9 mouse cellular contexts compared by ENCODE assay signal in the genomic region with DNA sequence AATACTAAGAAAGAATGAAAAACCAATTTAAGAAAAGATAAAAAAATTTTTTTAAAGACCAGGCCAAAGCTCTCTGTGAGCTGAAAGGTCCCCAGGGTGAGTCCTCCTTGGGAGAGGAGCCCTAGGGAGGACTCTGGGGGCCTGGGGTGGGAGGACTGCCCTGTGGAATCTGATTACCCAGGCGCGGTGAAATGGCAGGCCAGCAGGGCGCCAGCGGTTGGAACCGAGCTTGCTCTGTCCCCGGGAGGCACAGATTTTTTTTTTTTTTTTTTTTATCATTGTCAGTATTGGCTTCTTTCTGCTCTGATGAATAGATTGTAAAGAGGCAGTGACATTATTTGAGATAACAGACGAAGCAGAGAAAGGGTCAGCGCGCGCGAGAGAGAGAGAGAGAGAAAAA. TPM values are rescaled to one million over a fixed set of nuclear protein-coding genes. Genes with fewer than 3 reads are reported as not detected.
DNase-seq lines count a peak whose midpoint lies in the region; ATAC-seq and TF ChIP-seq lines count a peak whose summit lies in the region.
"Had no signal": no experiment of that assay in that cellular context is flagged by ENCODE, and none has a peak within 500 bp of the region (broad histone marks: within the 10 kb centered on the region; RNA-seq: fewer than 3 reads in every experiment).

No protein-coding gene starts in this region.

- peaks cover 65% of the 10 kb centered on the region for H3K4me1 ChIP-seq in E14TG2a.4 (replicated peaks; ENCODE audit: low read depth, low read length)
- peaks cover 12% of the 10 kb centered on the region; the same call in 1 of the 2 replicates for H3K4me1 ChIP-seq in heart, postnatal 0 days (ENCODE audit: control insufficient read depth, insufficient read depth)
- H3K4me1 ChIP-seq in liver, embryonic 15.5 days (replicated peaks), result peaks cover 4% of the 10 kb centered on the region

- peak overlapping the region; percentile 59 for H3K4me2 ChIP-seq in heart, postnatal 0 days (ENCODE audit: low read depth, low read length)
- H3K4me2 ChIP-seq in liver, embryonic 15.5 days, result peak overlapping the region; percentile 54

- DNase-seq in adrenal gland, postnatal 14 days, result peak; percentile 59
- DNase-seq in adrenal gland, adult 18-20 months (ENCODE audit: low spot score in 2 of 2), result no peak
- no peak for DNase-seq in heart, postnatal 0 days (ENCODE audit: low spot score)
- DNase-seq in urinary bladder, postnatal 4 days (ENCODE audit: low spot score in 2 of 2), result no peak
- no peak for DNase-seq in right cerebral cortex, postnatal 4 days
- DNase-seq: lung, adult 2 months had no signal

- ATAC-seq in heart, postnatal 0 days (ENCODE audit: insufficient read depth, low read depth), result no peak
- ATAC-seq in liver, embryonic 15.5 days (ENCODE audit: insufficient read depth), result no peak
- ATAC-seq in megakaryocyte, adult 5-6 weeks (ENCODE audit: poor library complexity, severe bottlenecking), result no peak

- TF ChIP-seq CTCF in E14TG2a.4 (conservative IDR thresholded peaks at IDR 0.05; ENCODE audit: low read length), result no peak
- TF ChIP-seq CTCF in heart, postnatal 0 days (IDR thresholded peaks at IDR 0.05; ENCODE audit: low read depth), result no peak

- 10% methylated on average over 11 of the region's 11 CpGs for WGBS in heart, postnatal 0 days
- 4% methylated on average over 9 of the region's 11 CpGs for WGBS in liver, embryonic 15.5 days (ENCODE audit: insufficient replicate concordance)

- H3K4me3 ChIP-seq in E14TG2a.4 (replicated peaks; ENCODE audit: low read length), result 0 out of 2 replicates have a peak overlapping the region, but pooled peaks have one; percentile 35
- peak overlapping the region; percentile 30 for H3K4me3 ChIP-seq in heart, postnatal 0 days (ENCODE audit: low read depth, low read length)
- peak overlapping the region; percentile 17; the same call in 1 of the 2 replicates for H3K4me3 ChIP-seq in liver, embryonic 15.5 days (replicated peaks)

- no peak for TF ChIP-seq EP300 in heart, postnatal 0 days (IDR thresholded peaks at IDR 0.05; ENCODE audit: low read depth)

- no peak overlapping the region for H3K27ac ChIP-seq in heart, postnatal 0 days (ENCODE audit: low read depth)
- H3K27ac ChIP-seq in liver, embryonic 15.5 days (replicated peaks), result no peak overlapping the region

- H3K36me3 ChIP-seq in E14TG2a.4 (ENCODE audit: insufficient read depth, low read length), result no peaks in the 10 kb centered on the region
- no peaks in the 10 kb centered on the region for H3K36me3 ChIP-seq in heart, postnatal 0 days (replicated peaks; ENCODE audit: control insufficient read depth, insufficient read depth, low read length)
- no peaks in the 10 kb centered on the region for H3K36me3 ChIP-seq in liver, embryonic 15.5 days (replicated peaks)

- no peak overlapping the region; the same call in 1 of the 2 replicates for H3K9ac ChIP-seq in heart, postnatal 0 days (replicated peaks; ENCODE audit: low read depth, low read length)
- no peak overlapping the region for H3K9ac ChIP-seq in liver, embryonic 15.5 days

- H3K27me3 ChIP-seq in E14TG2a.4 (ENCODE audit: insufficient read depth, low read length), result no peaks in the 10 kb centered on the region
- no peaks in the 10 kb centered on the region for H3K27me3 ChIP-seq in heart, postnatal 0 days (ENCODE audit: control insufficient read depth, insufficient read depth, low read length)
- peaks cover 3% of the 10 kb centered on the region; the same call in 1 of the 2 replicates for H3K27me3 ChIP-seq in liver, embryonic 15.5 days

- no peaks in the 10 kb centered on the region for H3K9me3 ChIP-seq in E14TG2a.4 (ENCODE audit: low read length)
- H3K9me3 ChIP-seq in heart, postnatal 0 days (replicated peaks; ENCODE audit: control insufficient read depth, low read length), result no peaks in the 10 kb centered on the region
- H3K9me3 ChIP-seq in liver, embryonic 15.5 days (replicated peaks), result no peaks in the 10 kb centered on the region

RNA-seq across cellular contexts. Expression of a gene that starts 22.9 kb away (rescaled TPM):
- 22.0 and 23.2 TPM in 2 replicates for total RNA-seq in adrenal gland, postnatal 14 days (2021)
- total RNA-seq in adrenal gland, adult 18-20 months (2021), result 10 to 100 TPM; 26.1 to 44.5 TPM
- 22.2 and 24.6 TPM in 2 replicates for total RNA-seq in heart, postnatal 0 days (2014; rRNA removed; ENCODE audit: low replicate concordance)
- 12.6 and 13.3 TPM in 2 replicates for polyA plus RNA-seq in heart, postnatal 0 days (2015; fragmentation: Nextera tagmentation; extraction: Ambion mirVana)
- 32.7 TPM in 2 replicates for polyA plus RNA-seq in liver, embryonic 15.5 days (2015; fragmentation: Nextera tagmentation; extraction: Ambion mirVana)
- 4.2 and 4.4 TPM in 2 replicates for total RNA-seq in megakaryocyte, adult 5-6 weeks (2015)
- total RNA-seq in megakaryocyte, adult 5-6 weeks (2017), result 5.7 and 7.3 TPM in 2 replicates

RNA-seq across cellular contexts. Expression of a gene that starts 23.2 kb away (rescaled TPM):
- total RNA-seq in adrenal gland, postnatal 14 days (2021), result 14.6 and 18.0 TPM in 2 replicates
- total RNA-seq in adrenal gland, adult 18-20 months (2021), result 10 to 100 TPM; 19.4 to 29.9 TPM
- 14.0 and 19.7 TPM in 2 replicates for total RNA-seq in heart, postnatal 0 days (2014; rRNA removed; ENCODE audit: low replicate concordance)
- 17.0 and 18.3 TPM in 2 replicates for polyA plus RNA-seq in heart, postnatal 0 days (2015; fragmentation: Nextera tagmentation; extraction: Ambion mirVana)
- 10.3 and 11.0 TPM in 2 replicates for polyA plus RNA-seq in liver, embryonic 15.5 days (2015; fragmentation: Nextera tagmentation; extraction: Ambion mirVana)
- 2.0 and 2.5 TPM in 2 replicates for total RNA-seq in megakaryocyte, adult 5-6 weeks (2015)
- total RNA-seq in megakaryocyte, adult 5-6 weeks (2017), result 3.6 and 4.2 TPM in 2 replicates
